Mouse (Mus musculus) CH12.LX (cell line): ENCODE measurements around the gene Hbp1. TPM values are rescaled to one million over a fixed set of nuclear protein-coding genes. Genes with fewer than 3 reads are reported as not detected.

Experiments
- DNase-seq: peaks from one replicate; pipeline ENCODE4 v3.0.0-alpha.2; 2013; ENCODE audit errors: extremely low read depth
- H3K27ac ChIP-seq: 2 replicates; pipeline ENCODE4 v1.5.1; 2012; ENCODE audit warnings: low read depth, mild to moderate bottlenecking, control low read depth, moderate library complexity; ENCODE audit not compliant: insufficient read depth
- H3K27me3 ChIP-seq: replicated peaks from 2 replicates; pipeline ENCODE3; 2012; ENCODE audit warnings: inconsistent platforms
- H3K36me3 ChIP-seq, 2 experiments: replicated peaks in 1 of 2; 2 replicates each; pipeline versions ENCODE3 to v1.6.1; 2012; ENCODE audit warnings: inconsistent platforms in 1 of 2, low read length in 1 of 2, mild to moderate bottlenecking in 1 of 2, mixed read lengths in 1 of 2, moderate library complexity in 1 of 2; ENCODE audit not compliant: control insufficient read depth in 1 of 2, insufficient read depth in 1 of 2
- H3K4me1 ChIP-seq, 2 experiments: 2 replicates each; pipeline ENCODE4 v1.6.1; 2012; ENCODE audit warnings: inconsistent platforms in 1 of 2, moderate library complexity in 1 of 2; ENCODE audit not compliant: insufficient read depth in 2 of 2, control insufficient read depth in 1 of 2
- H3K4me2 ChIP-seq: 2 replicates; pipeline ENCODE4 v1.6.1; 2012; ENCODE audit warnings: low read depth, mild to moderate bottlenecking, control low read depth; ENCODE audit not compliant: poor library complexity, insufficient read depth, severe bottlenecking
- H3K4me3 ChIP-seq, 3 experiments: fragments of 150-350 bp in 1 of 3; sonication (generic) in 1 of 3; replicated peaks in 1 of 3; 2 replicates each; pipeline versions ENCODE3 to v1.5.1; 2011 to 2012; ENCODE audit warnings: low read depth in 2 of 3, low read length in 2 of 3, mild to moderate bottlenecking in 2 of 3, moderate library complexity in 2 of 3, control low read depth in 1 of 3, improper control_type of control experiment in 1 of 3, inconsistent platforms in 1 of 3, mixed read lengths in 1 of 3; ENCODE audit not compliant: poor library complexity in 1 of 3
- H3K79me2 ChIP-seq: replicated peaks from 2 replicates; pipeline ENCODE4 v1.6.1; 2012; ENCODE audit warnings: mild to moderate bottlenecking, moderate library complexity; ENCODE audit not compliant: control insufficient read depth, poor library complexity, insufficient read depth, severe bottlenecking; ENCODE audit errors: extremely low read depth
- H3K9ac ChIP-seq: 2 replicates; pipeline ENCODE4 v1.6.1; 2012; ENCODE audit warnings: low read depth, mild to moderate bottlenecking, control low read depth, moderate library complexity; ENCODE audit not compliant: insufficient read depth
- H3K9me3 ChIP-seq: replicated peaks from 2 replicates; pipeline ENCODE3; 2012; ENCODE audit warnings: low read length, inconsistent platforms, mixed read lengths
- BHLHE40 ChIP-seq: IDR thresholded peaks from 2 replicates; pipeline ENCODE4 v1.6.1; 2011; ENCODE audit warnings: mild to moderate bottlenecking, low read depth, low read length, improper control_type of control experiment
- CTCF ChIP-seq, 2 experiments: IDR thresholded peaks in 1 of 2; conservative IDR thresholded peaks in 1 of 2; 2 replicates each; pipeline ENCODE4 v1.5.1; 2011 to 2012; ENCODE audit warnings: low read depth in 2 of 2, low read length in 2 of 2, improper control_type of control experiment in 1 of 2, inconsistent platforms in 1 of 2, mild to moderate bottlenecking in 1 of 2, moderate library complexity in 1 of 2
- E2F4 ChIP-seq: IDR thresholded peaks from 2 replicates; pipeline ENCODE4 v1.6.1; 2011; ENCODE audit warnings: low read depth, low read length, improper control_type of control experiment; ENCODE audit not compliant: insufficient replicate concordance
- ELF1 ChIP-seq: IDR thresholded peaks from 2 replicates; pipeline ENCODE4 v1.6.1; 2014; ENCODE audit warnings: low read depth, mild to moderate bottlenecking, inconsistent platforms, low read length, improper control_type of control experiment
- EP300 ChIP-seq: IDR thresholded peaks from 2 replicates; pipeline ENCODE4 v1.6.1; 2011; ENCODE audit warnings: low read length, improper control_type of control experiment
- ETS1 ChIP-seq: conservative IDR thresholded peaks from 2 replicates; pipeline ENCODE4 v1.6.1; 2012; ENCODE audit warnings: low read depth, mild to moderate bottlenecking, inconsistent platforms, low read length, improper control_type of control experiment, moderate library complexity
- GABPA ChIP-seq: IDR thresholded peaks from 2 replicates; pipeline ENCODE4 v1.6.1; 2012; ENCODE audit warnings: low read depth, low read length, improper control_type of control experiment, inconsistent platforms; ENCODE audit not compliant: insufficient replicate concordance
- HCFC1 ChIP-seq: IDR thresholded peaks from 2 replicates; pipeline ENCODE4 v1.6.1; 2012; ENCODE audit warnings: low read depth, mild to moderate bottlenecking, inconsistent platforms, low read length, improper control_type of control experiment
- IRF4 ChIP-seq: IDR thresholded peaks from 2 replicates; pipeline ENCODE4 v1.6.1; 2014; ENCODE audit warnings: low read depth, mild to moderate bottlenecking, inconsistent platforms, low read length, improper control_type of control experiment
- JUN ChIP-seq: IDR thresholded peaks from 2 replicates; pipeline ENCODE4 v1.6.1; 2011; ENCODE audit warnings: low read depth, mild to moderate bottlenecking, low read length, improper control_type of control experiment, moderate library complexity; ENCODE audit not compliant: insufficient read depth
- JUND ChIP-seq: conservative IDR thresholded peaks from 2 replicates; pipeline ENCODE4 v1.6.1; 2011; ENCODE audit warnings: low read depth, low read length, improper control_type of control experiment
- KAT2A ChIP-seq: IDR thresholded peaks from 2 replicates; pipeline ENCODE4 v1.6.1; 2012; ENCODE audit warnings: low read length, improper control_type of control experiment, inconsistent platforms; ENCODE audit not compliant: insufficient replicate concordance
- MAFK ChIP-seq: IDR thresholded peaks from 2 replicates; pipeline ENCODE4 v1.6.1; 2011; ENCODE audit warnings: low read length, improper control_type of control experiment; ENCODE audit not compliant: insufficient replicate concordance
- MAX ChIP-seq: IDR thresholded peaks from 2 replicates; pipeline ENCODE4 v1.6.1; 2011; ENCODE audit warnings: low read length, improper control_type of control experiment
- MAZ ChIP-seq: IDR thresholded peaks from 2 replicates; pipeline ENCODE4 v1.6.1; 2012; ENCODE audit warnings: low read depth, mild to moderate bottlenecking, inconsistent platforms, low read length, improper control_type of control experiment, moderate library complexity
- MEF2A ChIP-seq: IDR thresholded peaks from 2 replicates; pipeline ENCODE4 v1.6.1; 2014; ENCODE audit warnings: low read depth, mild to moderate bottlenecking, inconsistent platforms, low read length, improper control_type of control experiment, borderline replicate concordance
- MXI1 ChIP-seq: IDR thresholded peaks from 2 replicates; pipeline ENCODE4 v1.6.1; 2011; ENCODE audit warnings: mild to moderate bottlenecking, low read depth, low read length, improper control_type of control experiment
- MYC ChIP-seq: IDR thresholded peaks from 2 replicates; pipeline ENCODE4 v1.6.1; 2011; ENCODE audit warnings: low read depth, mild to moderate bottlenecking, improper control_type of control experiment, low read length
- NELFE ChIP-seq: IDR thresholded peaks from 2 replicates; pipeline ENCODE4 v1.6.1; 2011; ENCODE audit warnings: low read depth, low read length, improper control_type of control experiment
- NRF1 ChIP-seq: IDR thresholded peaks from 2 replicates; pipeline ENCODE4 v1.6.1; 2014; ENCODE audit warnings: low read depth, mild to moderate bottlenecking, inconsistent platforms, low read length, improper control_type of control experiment, moderate library complexity
- PAX5 ChIP-seq: IDR thresholded peaks from 2 replicates; pipeline ENCODE4 v1.6.1; 2012; ENCODE audit warnings: low read length, inconsistent platforms, mixed read lengths
- POLR2A ChIP-seq: IDR thresholded peaks from 2 replicates; pipeline ENCODE4 v1.6.1; 2011; ENCODE audit warnings: low read depth, mild to moderate bottlenecking, improper control_type of control experiment, low read length
- POLR2AphosphoS2 ChIP-seq: IDR thresholded peaks from 2 replicates; pipeline ENCODE4 v1.6.1; 2011; ENCODE audit warnings: low read depth, low read length, improper control_type of control experiment
- SIN3A ChIP-seq: IDR thresholded peaks from 2 replicates; pipeline ENCODE4 v1.6.1; 2012; ENCODE audit warnings: low read length, improper control_type of control experiment, inconsistent platforms
- TBP ChIP-seq: conservative IDR thresholded peaks from 2 replicates; pipeline ENCODE4 v1.6.1; 2011; ENCODE audit warnings: low read depth, low read length, improper control_type of control experiment
- TCF12 ChIP-seq: IDR thresholded peaks from 2 replicates; pipeline ENCODE4 v1.6.1; 2014; ENCODE audit warnings: low read depth, mild to moderate bottlenecking, inconsistent platforms, low read length, improper control_type of control experiment
- UBTF ChIP-seq: IDR thresholded peaks from 2 replicates; pipeline ENCODE4 v1.6.1; 2012; ENCODE audit warnings: low read depth, mild to moderate bottlenecking, inconsistent platforms, low read length, improper control_type of control experiment, moderate library complexity
- USF1 ChIP-seq: IDR thresholded peaks from 2 replicates; pipeline ENCODE4 v1.6.1; 2014; ENCODE audit warnings: low read depth, mild to moderate bottlenecking, inconsistent platforms, low read length, improper control_type of control experiment
- USF2 ChIP-seq: conservative IDR thresholded peaks from 2 replicates; pipeline ENCODE4 v1.6.1; 2011; ENCODE audit warnings: low read depth, low read length, improper control_type of control experiment
- ZC3H11A ChIP-seq: IDR thresholded peaks from 2 replicates; pipeline ENCODE4 v1.6.1; 2012; ENCODE audit warnings: low read depth, mild to moderate bottlenecking, inconsistent platforms, low read length, improper control_type of control experiment
- ZKSCAN1 ChIP-seq: IDR thresholded peaks from 2 replicates; pipeline ENCODE4 v1.6.1; 2012; ENCODE audit warnings: low read depth, inconsistent platforms, low read length, improper control_type of control experiment, borderline replicate concordance
- ZMIZ1 ChIP-seq: IDR thresholded peaks from 2 replicates; pipeline ENCODE4 v1.6.1; 2012; ENCODE audit warnings: low read depth, mild to moderate bottlenecking, inconsistent platforms, low read length, improper control_type of control experiment
- ZNF384 ChIP-seq: IDR thresholded peaks from 2 replicates; pipeline ENCODE4 v1.6.1; 2012; ENCODE audit warnings: low read depth, low read length, improper control_type of control experiment, inconsistent platforms
- dilution Hi-C: fragments of 300-500 bp; cut with MboI; formaldehyde crosslinking; loops from 2 replicates; pipeline ENCODE4 v1.14.3; 2020; ENCODE audit warnings: low sequenced_read_pairs; ENCODE audit not compliant: extremely low pct_unique_long_range_greater_than_20kb, extremely low pct_ligation_motif_present
- in situ Hi-C: fragments of 300-500 bp; cut with MboI; formaldehyde crosslinking; loops from 3 replicates; pipeline ENCODE4 v1.14.3; 2019; ENCODE audit warnings: low sequenced_read_pairs, low pct_ligation_motif_present, low pct_unique_long_range_greater_than_20kb, mixed read lengths
- polyA plus RNA-seq: library from polyadenylated mRNA; unstranded; fragments of >175 nt; gene quantifications from 2 replicates; pipeline ENCODE4 v1.2.1, GENCODE M21; 2012; ENCODE audit warnings: low read depth; ENCODE audit not compliant: insufficient read length
- total RNA-seq, 2 experiments: library from RNA; depleted of rRNA; stranded (reverse); fragments of 300-350 nt in 1 of 2; fragments of >200 nt in 1 of 2; gene quantifications; 2 replicates each; pipeline ENCODE4 v1.2.3; 2012 to 2014

The Hbp1 gene
- total and polyA plus RNA-seq, 3 experiments, result 16.0 to 24.4 (median 17.0) TPM

DNA sequence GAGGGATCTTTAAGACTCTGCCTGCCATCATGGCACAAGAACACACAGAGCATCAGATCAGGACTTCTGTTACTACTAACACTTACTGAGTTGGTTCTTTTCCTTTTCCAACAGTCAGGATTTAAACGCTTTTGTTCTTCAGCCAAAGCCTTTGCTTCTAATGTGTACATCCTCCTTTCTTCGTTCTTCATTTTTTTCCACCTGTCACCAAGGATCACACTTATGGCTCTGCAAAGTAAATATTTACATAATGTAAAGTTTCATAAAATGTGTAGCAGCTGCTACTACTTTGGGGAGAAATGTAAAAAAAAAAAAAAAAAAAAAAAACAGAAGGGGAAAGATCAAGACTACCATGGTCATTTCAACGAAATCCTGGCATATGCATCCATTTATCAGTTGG is 21.8 kb downstream of the Hbp1 start:
- Histone ChIP-seq H3K9me3 (no peaks in the 10 kb centered on the region), H3K27ac (no peak overlapping the region), H3K4me1 (no peaks in the 10 kb centered on the region), H3K4me3 (no peak overlapping the region), H3K79me2 (no peaks in the 10 kb centered on the region), H3K9ac (no peak overlapping the region), H3K36me3 (peaks cover 60 to 83% of the 10 kb centered on the region in 2 experiments), H3K4me2 (no peak overlapping the region), H3K27me3 (no peaks in the 10 kb centered on the region)
- no peak for DNase-seq
- TF ChIP-seq POLR2AphosphoS2 (no peak), USF2 (no peak), MYC (no peak), ZMIZ1 (no peak), UBTF (no peak), ZNF384 (no peak), PAX5 (no peak), BHLHE40 (no peak), MXI1 (no peak), USF1 (no peak), MAX (no peak), MEF2A (no peak), EP300 (no peak), JUN (no peak), NELFE (no peak), IRF4 (no peak), SIN3A (no peak), E2F4 (no peak), KAT2A (no peak), ZKSCAN1 (no peak)
- dilution Hi-C loops, result no loop called here
- in situ Hi-C loops, result loop anchor here (25.0 kb wide), 1 partner anchor 416 kb away; no protein-coding TSS in a partner anchor

DNA sequence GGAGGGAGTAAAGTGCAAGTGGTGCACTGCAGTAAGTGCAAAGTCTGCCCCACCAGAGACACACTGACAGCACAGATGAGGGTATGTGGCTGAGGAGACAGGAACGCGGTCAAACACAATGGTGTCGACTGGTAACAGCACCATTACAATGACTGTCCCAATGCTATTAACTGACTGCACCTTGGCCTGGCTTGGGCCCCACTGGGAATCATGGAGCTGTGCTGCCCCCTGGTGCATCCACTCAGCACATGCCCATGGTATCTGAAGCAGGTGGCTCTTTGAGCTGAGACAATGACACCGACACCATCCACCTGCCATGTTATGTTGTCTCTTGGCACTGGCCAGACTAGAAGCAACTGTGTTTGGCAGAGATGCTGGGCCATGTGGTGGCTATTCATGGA is 23.7 kb downstream of the Hbp1 start:
- Histone ChIP-seq H3K9ac (no peak overlapping the region), H3K4me2 (no peak overlapping the region), H3K4me1 (no peaks in the 10 kb centered on the region), H3K9me3 (no peaks in the 10 kb centered on the region), H3K27ac (no peak overlapping the region), H3K4me3 (no peak overlapping the region), H3K27me3 (no peaks in the 10 kb centered on the region), H3K36me3 (peaks cover 56 to 78% of the 10 kb centered on the region in 2 experiments), H3K79me2 (no peaks in the 10 kb centered on the region)
- in situ Hi-C loops, result loop anchor here (25.0 kb wide), 1 partner anchor 414 kb away; no protein-coding TSS in a partner anchor
- dilution Hi-C loops, result no loop called here
- DNase-seq, result peak; percentile 48
- TF ChIP-seq MAX (peak; percentile 42; the same call in 1 of the 2 replicates), E2F4 (no peak), ELF1 (no peak), PAX5 (no peak), JUND (no peak), USF2 (no peak), ZNF384 (no peak), CTCF (conservative IDR thresholded peaks at IDR 0.05 in 1 of 2, IDR thresholded peaks at IDR 0.05 in 1 of 2; ENCODE audit: low read depth in 2 of 2, low read length in 2 of 2) (peak in 1 of 2 experiments; percentile 74; a peak in 2 of 4 replicates), KAT2A (no peak), ETS1 (no peak), TCF12 (no peak), HCFC1 (no peak), POLR2A (no peak), MAZ (no peak), MAFK (no peak), USF1 (no peak), POLR2AphosphoS2 (no peak), EP300 (no peak), ZC3H11A (no peak), TBP (no peak), GABPA (no peak), JUN (no peak), UBTF (no peak), IRF4 (no peak), NRF1 (0 out of 2 replicates have a peak, but pooled peaks have one; percentile 16)
